Mouse (Mus musculus) embryonic facial prominence, embryonic 12.5 days (tissue): Measurements from ENCODE around the gene Trip12. TPM values are rescaled to one million over a fixed set of nuclear protein-coding genes. Genes with fewer than 3 reads are reported as not detected.
A peak's percentile ranks its signal among the peaks of the same experiment; 100 is the strongest.

Source experiments
- ATAC-seq: fragments of 200-750 bp; cut with Nextera tagmentation; 2 replicates; pipeline ENCODE4 v1.8.0; 2017; ENCODE audit not compliant: insufficient number of reproducible peaks, insufficient read depth, low FRiP score, low TSS enrichment
- H3K27ac ChIP-seq: fragments of 300-500 bp; sonication (generic); 2 replicates; pipeline ENCODE4 v1.5.1; 2016; ENCODE audit warnings: mild to moderate bottlenecking
- H3K27me3 ChIP-seq: fragments of 300-500 bp; sonication (generic); 2 replicates; pipeline ENCODE4 v1.6.1; 2016; ENCODE audit warnings: mild to moderate bottlenecking, moderate library complexity
- H3K36me3 ChIP-seq: fragments of 300-500 bp; sonication (generic); 2 replicates; pipeline ENCODE4 v1.6.1; 2016; ENCODE audit warnings: mild to moderate bottlenecking
- H3K4me1 ChIP-seq: fragments of 300-500 bp; sonication (generic); 2 replicates; pipeline ENCODE4 v1.6.1; 2016
- H3K4me2 ChIP-seq: fragments of 300-500 bp; sonication (generic); replicated peaks from 2 replicates; pipeline ENCODE4 v1.6.1; 2016; ENCODE audit warnings: mild to moderate bottlenecking, moderate library complexity
- H3K4me3 ChIP-seq: fragments of 300-500 bp; sonication (generic); 2 replicates; pipeline ENCODE4 v1.5.1; 2016; ENCODE audit warnings: mild to moderate bottlenecking
- H3K9ac ChIP-seq: fragments of 300-500 bp; sonication (generic); 2 replicates; pipeline ENCODE4 v1.6.1; 2016; ENCODE audit warnings: mild to moderate bottlenecking, moderate library complexity
- H3K9me3 ChIP-seq: fragments of 300-500 bp; sonication (generic); 2 replicates; pipeline ENCODE4 v1.6.1; 2016; ENCODE audit warnings: mild to moderate bottlenecking, moderate library complexity
- WGBS: fragments of 180-500 bp; shearing (Covaris S2); methylation state at CpG from one replicate; pipeline ENCODE4 v1.1.7; 2016; 5-methylcytosine and 5-hydroxymethylcytosine counted together
- polyA plus RNA-seq: library from polyadenylated mRNA; unstranded; fragments of >200 nt; fragmentation: Nextera tagmentation; extraction: Ambion mirVana; gene quantifications from 2 replicates; pipeline ENCODE4 v1.2.1, GENCODE M21; 2016

The Trip12 gene
- polyA plus RNA-seq, 1 experiment from 2014 or later, result 83.1 TPM

DNA sequence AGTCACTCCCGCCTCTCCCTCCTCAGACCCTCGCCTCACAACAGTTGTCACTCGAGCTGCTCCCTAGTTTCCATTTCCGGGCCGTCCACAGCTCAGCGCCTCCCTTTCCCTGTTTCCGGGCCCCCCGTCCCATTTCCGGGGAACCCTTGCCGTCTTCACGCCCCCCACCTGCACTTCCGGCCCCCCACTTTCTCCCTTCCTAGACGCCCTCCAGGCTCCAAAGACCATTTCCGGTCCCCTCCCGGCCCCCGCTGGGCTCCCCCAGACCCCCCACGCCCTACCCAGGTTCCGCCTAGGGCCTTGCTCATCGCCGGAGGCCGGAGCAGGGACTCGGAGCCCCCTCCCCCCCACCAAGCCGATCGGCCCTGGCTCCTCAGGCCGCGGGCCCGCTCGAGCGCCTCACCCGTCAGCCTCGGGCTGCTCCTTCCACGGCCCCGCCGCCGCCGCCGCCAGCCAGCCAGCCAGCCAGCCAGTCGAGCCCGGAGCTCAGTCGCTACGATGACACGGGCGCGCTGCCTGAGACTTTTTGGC is 1.6 kb downstream of the Trip12 start:
- peak overlapping the region; percentile 96 for H3K9ac ChIP-seq

DNA sequence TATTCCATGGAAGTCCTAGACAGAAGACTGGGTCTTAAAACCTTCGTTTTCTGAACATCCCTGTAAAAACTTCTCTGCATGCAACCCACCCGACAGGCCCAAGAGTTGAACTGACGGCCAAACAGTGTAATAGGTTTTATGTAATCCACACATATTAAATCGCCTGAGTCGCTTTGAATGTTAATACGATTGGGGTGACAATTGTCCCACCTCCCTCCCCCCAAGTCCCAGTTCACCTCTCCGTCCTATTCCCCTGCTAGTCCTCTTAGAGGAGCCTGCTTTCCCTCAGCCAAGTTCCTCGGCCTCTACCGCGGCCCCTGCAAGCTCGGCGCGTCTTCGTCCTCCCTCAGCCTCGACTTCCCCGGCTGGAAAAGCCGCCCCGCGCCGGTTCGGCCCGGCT is 2.2 kb downstream of the Trip12 start:
- ATAC-seq, result no peak; the same call in 1 of the 2 replicates
- Histone ChIP-seq H3K9ac (peak overlapping the region; percentile 96), H3K4me1 (peaks cover 3% of the 10 kb centered on the region), H3K27me3 (no peaks in the 10 kb centered on the region), H3K4me3 (peak overlapping the region; percentile 93), H3K4me2 (peak overlapping the region; percentile 74), H3K36me3 (0 out of 2 replicates have a peak, but pooled peaks cover 9% of the 10 kb centered on the region), H3K27ac (peak overlapping the region; percentile 97), H3K9me3 (no peaks in the 10 kb centered on the region)
- under 1% methylated on average over 21 of the region's 22 CpGs for WGBS

More for the DNA sequence above, 1.6 kb downstream of the Trip12 start:
- under 1% methylated on average over 39 of the region's 44 CpGs for WGBS
- Histone ChIP-seq H3K27ac (peak overlapping the region; percentile 97), H3K27me3 (no peaks in the 10 kb centered on the region), H3K4me3 (peak overlapping the region; percentile 93), H3K36me3 (0 out of 2 replicates have a peak, but pooled peaks cover 4% of the 10 kb centered on the region), H3K4me2 (peak overlapping the region; percentile 74), H3K4me1 (peaks cover 3% of the 10 kb centered on the region), H3K9me3 (no peaks in the 10 kb centered on the region)
- ATAC-seq, result peak; percentile 80

DNA sequence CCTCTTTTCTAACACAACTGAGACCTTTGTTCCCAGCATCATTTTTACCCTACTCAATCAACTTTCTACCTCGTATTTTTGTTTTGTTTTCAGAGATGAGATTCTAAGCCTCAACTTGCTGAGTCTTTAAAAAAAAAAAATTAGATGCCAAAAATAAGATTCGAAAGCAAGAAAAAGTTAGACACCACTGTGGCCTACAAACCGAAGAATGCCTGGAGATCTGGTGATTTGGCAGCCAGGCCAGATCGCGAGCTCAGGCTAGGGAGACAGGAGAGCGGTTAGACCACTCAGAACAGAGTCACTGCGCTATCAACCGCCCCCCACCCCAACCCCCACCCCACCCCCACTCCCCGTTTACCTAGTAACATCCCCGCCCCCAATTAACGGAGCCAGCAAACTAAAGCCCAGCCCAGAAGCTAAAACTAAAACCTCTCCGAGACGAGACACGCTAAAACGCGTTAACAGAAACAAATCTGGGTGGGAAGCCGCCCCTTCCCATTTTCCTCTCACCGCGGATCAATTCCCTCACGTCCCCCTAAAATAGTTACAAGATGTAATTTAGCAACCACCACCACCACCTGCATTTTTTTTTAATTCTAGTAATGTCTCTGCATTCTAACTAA is 2.7 kb downstream of the Trip12 start:
- Histone ChIP-seq H3K4me1 (peaks cover 3% of the 10 kb centered on the region), H3K27ac (peak overlapping the region; percentile 97; the same call in 1 of the 2 replicates), H3K4me3 (peak overlapping the region; percentile 93), H3K9me3 (no peaks in the 10 kb centered on the region), H3K9ac (peak overlapping the region; percentile 96), H3K27me3 (no peaks in the 10 kb centered on the region), H3K36me3 (0 out of 2 replicates have a peak, but pooled peaks cover 14% of the 10 kb centered on the region), H3K4me2 (peak overlapping the region; percentile 74)
- ATAC-seq, result no peak
- 7% methylated on average over 20 of the region's 20 CpGs for WGBS

- H3K4me1 ChIP-seq, result no peaks in the 10 kb centered on the region
- WGBS, result 48% methylated on average over 2 of the region's 2 CpGs
These were observed 15.2 kb downstream of the Trip12 start for GRCm38 (mm10) chr1:84825091-84825490.

GRCm38 (mm10) chr1:84817596-84817995 is 22.7 kb downstream of the Trip12 start:
- H3K36me3 ChIP-seq, result 0 out of 2 replicates have a peak, but pooled peaks cover 3% of the 10 kb centered on the region
- no peak for ATAC-seq

More at GRCm38 (mm10) chr1:84825091-84825490, 15.2 kb downstream of the Trip12 start:
- no peak overlapping the region for H3K4me2 ChIP-seq
- no peak overlapping the region for H3K4me3 ChIP-seq
- no peaks in the 10 kb centered on the region for H3K9me3 ChIP-seq
- no peaks in the 10 kb centered on the region for H3K27me3 ChIP-seq
- no peak for ATAC-seq
- H3K36me3 ChIP-seq, result peaks cover 15% of the 10 kb centered on the region; the same call in 1 of the 2 replicates
- H3K9ac ChIP-seq, result no peak overlapping the region
- no peak overlapping the region for H3K27ac ChIP-seq

GRCm38 (mm10) chr1:84803788-84804187 is 36.5 kb downstream of the Trip12 start:
- H3K4me1 ChIP-seq, result no peaks in the 10 kb centered on the region
- H3K36me3 ChIP-seq, result no peaks in the 10 kb centered on the region
- H3K4me2 ChIP-seq, result no peak overlapping the region
- H3K9ac ChIP-seq, result no peak overlapping the region
- no peaks in the 10 kb centered on the region for H3K9me3 ChIP-seq
- H3K4me3 ChIP-seq, result no peak overlapping the region
- no peaks in the 10 kb centered on the region for H3K27me3 ChIP-seq
- WGBS, result 91% methylated on average over 1 of the region's 1 CpGs
- H3K27ac ChIP-seq, result no peak overlapping the region
- ATAC-seq, result no peak

More at GRCm38 (mm10) chr1:84817596-84817995, 22.7 kb downstream of the Trip12 start:
- H3K9ac ChIP-seq, result no peak overlapping the region
- H3K4me2 ChIP-seq, result no peak overlapping the region
- H3K4me1 ChIP-seq, result no peaks in the 10 kb centered on the region
- H3K27me3 ChIP-seq, result no peaks in the 10 kb centered on the region
- 93% methylated on average over 1 of the region's 1 CpGs for WGBS
- H3K27ac ChIP-seq, result no peak overlapping the region
- no peak overlapping the region for H3K4me3 ChIP-seq
- no peaks in the 10 kb centered on the region for H3K9me3 ChIP-seq

GRCm38 (mm10) chr1:84799166-84799565 is 41.1 kb downstream of the Trip12 start:
- peaks cover 2% of the 10 kb centered on the region for H3K36me3 ChIP-seq
- no peak overlapping the region for H3K27ac ChIP-seq
- no peaks in the 10 kb centered on the region for H3K9me3 ChIP-seq
- no peak overlapping the region for H3K4me2 ChIP-seq
- no peak overlapping the region for H3K9ac ChIP-seq
- no peaks in the 10 kb centered on the region for H3K27me3 ChIP-seq
- no peak for ATAC-seq
- no peak overlapping the region for H3K4me3 ChIP-seq
- no peaks in the 10 kb centered on the region for H3K4me1 ChIP-seq

DNA sequence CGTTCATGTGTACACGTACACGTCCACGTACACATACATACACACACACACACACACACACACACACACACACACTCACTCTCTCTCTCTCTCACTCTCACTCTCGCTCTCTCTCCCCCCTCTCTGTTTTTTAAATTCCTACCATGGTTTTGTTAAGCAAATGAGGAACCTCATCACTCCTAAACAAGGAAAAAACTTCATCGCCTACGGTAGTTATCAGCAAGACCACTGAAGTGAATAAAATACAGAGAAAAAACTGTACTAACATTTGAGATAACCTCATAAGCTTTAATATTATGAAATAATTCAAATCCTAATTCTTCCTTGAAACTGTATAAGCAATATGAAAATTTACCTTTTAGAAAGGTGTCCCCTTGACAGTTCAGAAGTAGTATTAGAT is 45.0 kb downstream of the Trip12 start:
- no peak overlapping the region for H3K27ac ChIP-seq
- no peak overlapping the region for H3K4me2 ChIP-seq
- H3K4me3 ChIP-seq, result no peak overlapping the region
- WGBS, result 97% methylated on average over 7 of the region's 7 CpGs
- H3K36me3 ChIP-seq, result peaks cover 30% of the 10 kb centered on the region
- H3K9ac ChIP-seq, result no peak overlapping the region
- no peak for ATAC-seq
- H3K4me1 ChIP-seq, result no peaks in the 10 kb centered on the region
- no peaks in the 10 kb centered on the region for H3K9me3 ChIP-seq
- no peaks in the 10 kb centered on the region for H3K27me3 ChIP-seq

DNA sequence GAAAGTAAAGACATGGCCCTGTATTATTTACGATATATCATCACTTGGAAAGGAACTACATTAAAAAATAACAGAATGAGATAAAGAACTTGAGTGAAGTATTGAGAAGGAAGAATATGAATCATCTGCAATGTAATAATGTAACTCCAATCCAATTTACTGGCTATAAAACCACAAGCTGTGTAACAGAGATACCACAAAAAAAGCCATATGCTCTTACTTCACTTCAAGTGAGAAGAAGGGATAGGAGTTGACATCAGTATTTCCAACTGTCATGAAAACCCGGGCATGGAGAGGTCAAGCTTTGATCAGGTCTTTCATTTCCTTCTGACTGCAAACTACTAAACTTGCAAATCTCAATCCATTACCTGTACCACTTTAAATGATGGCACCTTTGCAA is 48.9 kb downstream of the Trip12 start:
- no peak overlapping the region for H3K4me3 ChIP-seq
- no peak for ATAC-seq
- no peaks in the 10 kb centered on the region for H3K4me1 ChIP-seq
- H3K27ac ChIP-seq, result no peak overlapping the region
- H3K27me3 ChIP-seq, result no peaks in the 10 kb centered on the region
- H3K9me3 ChIP-seq, result no peaks in the 10 kb centered on the region
- WGBS, result 92% methylated on average over 2 of the region's 2 CpGs
- peaks cover 39% of the 10 kb centered on the region for H3K36me3 ChIP-seq
- no peak overlapping the region for H3K9ac ChIP-seq
- H3K4me2 ChIP-seq, result no peak overlapping the region

GRCm38 (mm10) chr1:84780630-84781029 is 59.7 kb downstream of the Trip12 start:
- 92% methylated on average over 3 of the region's 3 CpGs for WGBS
- Histone ChIP-seq H3K4me2 (no peak overlapping the region), H3K9me3 (no peaks in the 10 kb centered on the region), H3K4me3 (no peak overlapping the region), H3K27me3 (no peaks in the 10 kb centered on the region), H3K4me1 (no peaks in the 10 kb centered on the region), H3K36me3 (peaks cover 19% of the 10 kb centered on the region; the same call in 1 of the 2 replicates), H3K27ac (no peak overlapping the region), H3K9ac (no peak overlapping the region)
- no peak for ATAC-seq

DNA sequence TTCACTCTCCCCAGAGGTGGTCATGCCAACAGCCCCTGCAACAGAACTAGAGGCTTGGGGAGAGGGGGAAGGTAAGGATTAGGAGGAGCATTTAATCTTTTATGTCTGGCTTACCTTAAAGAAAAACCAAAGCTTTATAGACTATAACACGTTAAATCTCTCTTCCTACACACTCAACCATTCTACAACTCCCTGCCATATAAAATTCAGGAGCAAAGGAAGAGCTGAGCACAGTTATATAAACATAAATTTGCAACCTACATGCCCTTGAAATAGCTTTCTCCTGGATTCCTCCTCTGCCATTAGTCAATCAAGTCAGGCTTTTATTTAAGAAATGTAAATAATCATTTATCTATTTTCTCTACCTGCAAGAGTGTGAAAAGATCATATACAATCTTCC is 62.9 kb downstream of the Trip12 start:
- ATAC-seq, result no peak
- 92% methylated on average over 1 of the region's 1 CpGs for WGBS
- H3K4me3 ChIP-seq, result no peak overlapping the region

DNA sequence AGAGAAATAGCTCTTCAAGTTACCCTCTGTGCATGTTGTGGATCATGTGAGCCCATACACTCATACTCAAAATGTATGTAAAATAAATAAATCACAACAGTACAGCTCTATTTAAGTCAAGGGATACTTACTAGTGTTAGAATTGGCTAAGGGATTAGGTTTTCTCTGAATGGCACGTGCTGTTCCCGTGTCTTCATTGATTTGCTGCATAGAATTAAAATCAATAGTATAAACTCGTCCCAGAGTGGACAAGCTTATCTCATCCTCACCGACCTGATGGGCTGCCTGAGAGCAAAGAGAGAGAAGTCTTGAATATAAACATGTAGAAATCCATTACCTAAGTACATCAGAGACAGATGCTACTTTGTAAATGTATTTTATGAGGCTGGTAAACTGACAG is 81.5 kb downstream of the Trip12 start:
- H3K4me2 ChIP-seq, result no peak overlapping the region
- no peak overlapping the region for H3K4me3 ChIP-seq
- 94% methylated on average over 4 of the region's 4 CpGs for WGBS
- ATAC-seq, result no peak
- H3K9me3 ChIP-seq, result no peaks in the 10 kb centered on the region
- H3K27ac ChIP-seq, result no peak overlapping the region
- H3K36me3 ChIP-seq, result peaks cover 59% of the 10 kb centered on the region
- H3K4me1 ChIP-seq, result no peaks in the 10 kb centered on the region
- no peak overlapping the region for H3K9ac ChIP-seq
- H3K27me3 ChIP-seq, result no peaks in the 10 kb centered on the region

More for the DNA sequence above, 62.9 kb downstream of the Trip12 start:
- peaks cover 11% of the 10 kb centered on the region; the same call in 1 of the 2 replicates for H3K36me3 ChIP-seq
- no peaks in the 10 kb centered on the region for H3K4me1 ChIP-seq
- H3K27ac ChIP-seq, result no peak overlapping the region
- H3K27me3 ChIP-seq, result no peaks in the 10 kb centered on the region
- H3K9me3 ChIP-seq, result no peaks in the 10 kb centered on the region
- H3K4me2 ChIP-seq, result no peak overlapping the region
- H3K9ac ChIP-seq, result no peak overlapping the region
